Mouse (Mus musculus) embryo, embryonic 11 days (tissue): ENCODE measurements around the gene Zbtb32.

ENCODE experiments used
- DNase-seq: peaks from one replicate; pipeline ENCODE4 v3.0.0-alpha.2; 2015

Zbtb32 gene

GRCm38 (mm10) chr7:30599933-30600353 lies 1.2 kb upstream of the Zbtb32 start:
- peak; percentile 89 for DNase-seq

DNA sequence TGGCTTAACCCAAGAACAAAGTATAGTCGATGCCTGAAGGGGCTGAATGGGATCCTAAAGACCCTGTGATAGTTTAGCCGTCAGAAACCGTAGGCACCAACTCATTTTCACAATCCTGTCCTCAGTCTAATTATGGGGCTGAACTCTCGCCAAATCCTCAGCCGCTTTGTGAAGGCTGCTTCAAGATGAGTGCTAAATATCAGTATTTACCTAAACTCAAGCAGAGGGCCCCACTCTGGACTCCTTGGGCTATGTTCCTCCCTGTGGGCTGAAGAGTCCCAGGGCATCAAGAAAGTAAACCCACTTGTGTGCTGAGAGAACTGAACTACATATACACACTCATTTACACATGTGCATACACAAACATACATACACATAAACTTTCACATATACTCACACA lies 1.9 kb downstream of the Zbtb32 start:
- DNase-seq, result no peak

DNA sequence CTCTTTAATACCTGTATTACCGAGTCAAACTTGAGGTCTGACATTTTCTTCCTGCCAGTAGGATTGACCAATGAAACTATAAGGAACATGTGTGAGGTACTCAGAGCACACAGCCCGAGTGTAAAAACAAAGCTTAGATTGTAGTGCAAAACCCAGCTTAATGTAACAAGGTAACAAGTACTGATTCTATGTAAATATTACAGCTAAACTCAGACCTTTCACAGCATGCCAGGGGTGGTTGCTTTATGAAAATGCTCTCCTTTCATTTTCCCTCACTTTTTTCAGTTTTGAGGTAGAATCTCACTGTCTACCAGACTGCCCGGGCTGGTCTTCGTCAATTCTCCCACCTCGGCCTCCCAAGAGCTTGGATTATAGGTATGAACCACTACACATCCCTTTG lies 2.6 kb downstream of the Zbtb32 start:
- DNase-seq, result no peak

DNA sequence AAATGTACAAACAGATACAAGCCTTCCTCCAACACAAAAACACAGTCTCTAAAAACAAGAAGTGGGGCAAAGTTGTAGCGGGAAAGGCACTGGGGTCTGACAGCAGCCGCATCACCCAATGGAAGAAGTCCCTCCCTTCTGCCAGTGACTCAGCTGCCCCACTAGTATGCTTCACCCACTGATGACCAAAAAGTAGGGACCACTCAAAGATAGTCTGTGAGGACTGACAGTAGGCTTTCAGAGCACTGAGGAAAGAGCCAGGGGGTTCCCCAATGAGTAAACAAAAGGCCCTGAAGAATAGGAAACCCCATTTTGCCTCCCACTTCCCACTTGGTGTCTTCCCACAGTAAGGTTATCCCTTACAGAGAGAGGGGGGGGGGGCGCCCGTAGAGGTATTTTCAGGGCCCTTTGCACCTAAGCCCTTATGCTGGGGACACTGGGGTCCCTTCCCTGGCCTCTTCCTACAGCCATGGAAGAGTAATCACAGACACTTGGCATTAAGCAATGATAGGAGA lies 4.1 kb downstream of the Zbtb32 start:
- DNase-seq, result no peak

DNA sequence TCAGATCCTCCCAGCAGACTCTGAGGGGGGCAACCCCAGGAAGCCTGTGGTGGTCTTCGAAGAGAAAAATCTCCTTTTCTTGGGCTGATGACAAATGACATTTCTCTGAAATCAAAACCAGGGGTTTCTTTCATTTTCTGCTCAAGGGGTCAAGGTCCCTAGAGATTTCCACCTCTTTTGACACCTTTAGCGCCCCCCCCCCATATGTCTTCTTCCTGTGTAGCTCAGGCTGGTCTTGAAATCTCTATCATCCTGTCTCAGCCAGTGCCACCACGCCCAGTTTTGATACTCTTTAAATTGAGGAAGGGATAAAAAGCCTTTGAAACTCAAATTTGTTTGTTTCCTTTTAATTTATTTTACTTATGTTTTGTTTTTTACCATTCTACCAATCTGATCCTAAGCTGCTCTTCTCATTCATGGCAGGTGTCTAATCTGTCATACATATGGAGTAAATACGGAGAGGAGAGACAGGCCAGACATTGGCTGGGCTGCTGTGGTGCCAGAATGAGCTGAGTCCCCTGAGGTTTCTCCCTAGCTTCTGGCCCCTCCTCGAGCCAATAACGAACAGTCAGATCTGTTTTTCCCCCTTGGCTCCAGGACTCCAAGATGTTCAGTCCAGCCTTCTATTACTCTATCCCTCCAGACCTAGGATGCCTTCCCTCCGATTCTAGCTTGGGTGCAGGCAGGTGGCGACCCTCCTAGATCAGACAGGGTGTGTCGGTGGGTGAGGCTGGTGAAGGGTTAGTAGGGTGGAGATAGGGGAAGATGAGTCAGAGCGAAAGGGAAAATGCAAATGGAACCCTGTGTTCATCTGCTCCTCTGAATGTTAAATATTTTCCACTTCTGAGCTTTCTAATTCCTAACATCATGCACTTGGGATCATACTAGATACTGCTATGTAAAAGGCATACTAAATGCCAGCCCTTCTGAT lies 4.9 kb downstream of the Zbtb32 start:
- DNase-seq, result no peak

DNA sequence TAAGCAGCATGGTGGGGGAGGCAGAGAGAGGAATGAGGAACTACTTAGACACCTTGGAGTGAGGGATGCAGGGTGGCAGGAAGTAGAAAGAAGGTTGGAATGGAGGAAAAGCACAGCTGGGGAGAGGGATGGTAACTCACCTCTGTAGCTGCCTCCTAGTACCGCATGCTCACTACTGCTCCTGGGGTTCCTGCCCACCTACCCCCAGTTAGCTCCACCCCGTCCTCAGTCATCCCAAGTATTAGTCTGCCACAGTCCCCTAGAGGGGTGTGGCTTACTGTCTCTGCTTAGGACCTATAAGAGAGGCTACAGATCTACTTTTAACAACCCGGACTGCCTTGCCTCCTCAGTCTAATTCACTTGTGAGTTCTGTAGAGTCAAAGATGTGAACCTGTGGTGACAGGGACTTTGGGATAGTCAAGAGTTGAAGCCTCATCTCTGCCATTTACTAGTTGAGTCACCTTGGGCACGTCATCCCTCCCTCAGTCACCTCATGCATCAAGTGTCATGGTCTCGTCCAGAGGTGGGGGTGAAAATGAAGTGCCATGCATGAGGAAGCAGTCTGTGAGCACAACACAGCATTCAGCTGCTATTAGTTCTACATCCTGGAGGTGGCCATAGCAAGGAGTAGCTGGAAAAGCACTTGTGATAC lies 5.8 kb downstream of the Zbtb32 start:
- DNase-seq, result no peak

DNA sequence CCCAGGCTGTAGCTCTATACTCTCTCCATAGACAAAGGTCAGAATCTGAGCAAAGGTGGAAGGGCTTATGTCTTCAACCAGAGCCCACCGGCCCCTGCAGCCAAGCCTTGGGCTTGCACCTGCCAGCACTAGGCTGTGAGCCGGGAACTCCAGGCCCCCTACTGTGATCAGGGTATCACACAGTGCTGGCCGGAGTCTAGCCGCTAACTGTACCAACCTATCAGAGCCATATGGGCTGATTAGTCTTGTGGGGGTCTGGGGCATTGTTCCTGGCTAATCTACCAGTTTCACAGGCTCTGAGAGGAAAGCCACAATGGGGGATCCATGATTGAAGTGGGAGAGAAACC lies 7.1 kb downstream of the Zbtb32 start:
- DNase-seq, result no peak

GRCm38 (mm10) chr7:30590927-30591604 lies 7.6 kb downstream of the Zbtb32 start:
- no peak for DNase-seq

DNA sequence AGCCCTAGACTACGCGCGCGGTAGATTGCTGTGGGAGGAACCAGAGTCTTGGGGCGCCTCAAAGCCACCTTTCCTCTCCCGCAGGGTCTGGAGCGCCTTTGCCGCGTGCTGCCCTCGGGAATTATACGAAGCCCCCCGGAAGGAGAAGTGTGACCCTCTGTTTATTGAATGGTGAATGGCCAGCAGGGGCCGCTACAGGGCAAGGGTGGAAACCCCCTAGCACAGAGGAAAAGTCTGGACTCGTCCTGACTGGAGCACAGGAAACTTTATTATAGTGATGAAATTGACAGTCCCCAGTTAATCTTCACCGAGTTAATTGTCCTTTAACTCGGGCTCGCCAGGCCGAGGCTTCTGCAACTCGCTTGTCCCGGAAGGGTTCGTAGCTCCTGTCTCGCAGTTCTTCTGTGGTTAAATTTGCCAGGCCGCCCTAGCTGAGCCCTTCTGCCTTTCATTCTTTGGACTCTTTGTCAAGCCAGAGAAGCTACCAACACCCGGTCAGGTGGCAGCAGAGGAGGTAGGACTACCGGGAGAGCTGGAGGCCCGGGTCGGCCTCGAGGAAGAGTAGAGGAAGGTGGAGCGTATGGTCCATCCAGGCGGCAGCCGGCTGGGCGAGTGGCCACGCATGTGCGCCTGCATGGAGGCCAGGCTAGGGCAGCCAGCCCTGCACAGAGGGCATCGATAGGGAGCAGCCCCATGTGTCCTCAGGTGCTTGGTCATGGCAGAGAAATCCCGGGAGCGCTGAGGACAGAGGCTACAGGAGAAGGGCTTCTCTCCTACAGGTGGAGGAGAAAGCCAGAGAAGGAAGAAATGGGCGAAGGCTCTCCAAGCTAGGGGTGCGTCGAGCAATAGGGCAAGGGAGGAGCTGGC lies 9.0 kb downstream of the Zbtb32 start:
- DNase-seq, result peak; percentile 92

DNA sequence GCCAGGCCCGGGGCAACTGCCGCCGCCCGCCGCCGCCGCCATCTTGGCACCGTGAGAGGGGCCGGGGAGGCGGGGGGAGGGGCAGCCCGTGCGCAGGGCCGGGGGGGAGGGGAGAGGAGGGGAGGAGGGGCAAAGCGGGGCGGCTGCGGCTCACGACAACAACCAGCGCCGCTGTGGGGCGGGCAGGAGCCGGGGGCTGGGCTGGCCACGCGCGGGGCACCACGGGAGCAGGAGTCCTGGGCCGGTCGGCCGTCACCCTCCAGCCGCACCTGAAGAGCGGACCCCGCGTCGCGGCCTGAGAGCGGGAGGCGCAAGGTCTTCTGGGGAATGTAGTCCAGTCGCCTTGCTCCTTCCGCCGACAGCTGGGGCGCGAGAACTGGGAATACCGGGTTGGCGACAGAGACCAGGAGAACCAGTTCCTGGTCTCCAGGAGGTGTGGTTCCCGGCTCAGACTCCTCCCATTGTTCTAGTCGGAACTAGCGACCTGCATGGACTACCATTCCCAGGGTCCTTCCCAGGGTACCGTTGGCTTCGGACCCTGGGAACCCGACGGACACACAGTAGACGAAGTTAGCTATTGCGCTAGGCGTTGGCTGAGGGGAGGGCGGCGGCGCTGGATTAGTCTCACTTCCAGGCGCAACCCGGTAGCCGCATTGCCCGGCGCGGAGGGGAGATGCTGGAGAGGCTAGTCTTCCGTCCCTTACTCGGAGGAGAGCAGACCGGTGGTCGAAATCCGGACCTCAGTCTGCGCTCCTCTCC lies 9.9 kb downstream of the Zbtb32 start, which contains the start of gene Kmt2b:
TSS of gene Kmt2b (minus strand) at position 51 of the 759 bp plus-strand sequence.
- DNase-seq, result peak; percentile 99

- peak; percentile 42 for DNase-seq
Observed at GRCm38 (mm10) chr7:30587842-30588667, 10.7 kb downstream of the Zbtb32 start.

DNA sequence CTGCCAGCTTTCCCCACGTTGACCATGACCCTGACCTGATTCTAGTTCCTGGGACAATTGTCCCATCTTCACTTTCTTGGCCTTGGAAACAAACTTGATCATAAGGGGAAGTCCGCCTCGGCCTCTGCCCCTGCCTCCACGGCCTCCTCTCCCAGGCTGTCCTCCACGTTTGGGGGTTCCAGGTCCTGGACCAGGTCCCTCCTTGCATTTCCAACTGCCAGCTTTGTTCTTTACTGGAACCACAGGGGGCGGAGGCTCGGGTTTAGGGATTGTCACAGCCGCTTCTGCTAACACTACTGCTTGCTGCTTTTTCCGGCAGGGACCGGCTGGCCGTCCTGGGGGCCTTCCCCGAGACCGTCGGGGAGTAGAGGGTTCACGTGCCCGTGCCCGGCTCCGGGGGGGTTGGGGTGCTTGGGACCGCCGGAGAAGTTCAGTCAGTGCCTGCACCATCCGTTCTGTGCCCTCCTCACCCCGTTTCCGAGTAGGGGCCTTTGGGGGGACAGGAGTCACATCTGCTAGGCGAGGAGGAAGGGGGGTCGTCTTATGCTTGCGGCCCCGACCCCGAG lies 12.2 kb downstream of the Zbtb32 start:
- no peak for DNase-seq

DNA sequence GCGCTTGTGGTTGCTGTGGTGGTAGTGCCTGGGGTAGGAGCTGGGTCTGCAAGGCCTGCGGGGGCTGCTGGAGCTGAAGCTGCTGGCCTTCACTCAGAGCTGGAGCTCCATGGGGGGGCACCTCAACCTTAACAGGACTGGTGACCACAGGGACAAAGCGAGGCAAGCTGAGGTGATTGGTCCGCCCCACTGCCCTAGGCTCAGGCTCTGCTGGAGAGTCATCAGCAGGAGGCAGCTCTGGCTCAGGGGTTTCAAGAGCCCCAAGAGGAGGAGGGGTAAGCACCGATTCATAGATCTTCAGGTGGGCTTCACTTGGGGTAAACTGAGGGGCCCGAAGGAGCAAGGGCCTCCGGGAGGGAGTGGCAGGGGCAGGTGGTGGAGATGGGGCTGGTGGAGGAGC lies 13.5 kb downstream of the Zbtb32 start:
- DNase-seq, result no peak

DNA sequence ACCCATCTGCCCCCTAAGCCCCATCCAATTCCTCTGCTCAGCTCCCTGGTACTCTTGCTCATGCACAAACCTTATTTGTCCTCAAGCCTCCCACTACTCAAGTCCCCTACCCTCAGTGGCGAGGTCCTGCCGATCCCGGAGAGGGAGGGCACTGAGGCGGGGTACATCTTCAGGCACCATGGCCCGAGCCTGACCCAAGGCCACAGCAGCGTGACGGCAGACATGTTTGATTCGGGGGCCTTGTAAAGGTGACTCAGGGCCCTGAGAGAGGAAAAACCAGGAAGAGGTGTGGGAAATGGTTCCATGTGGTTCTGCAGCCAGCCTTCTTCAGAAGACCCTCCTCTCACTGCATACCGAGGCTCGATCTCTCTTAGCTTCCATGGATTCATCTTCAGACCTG lies 14.4 kb downstream of the Zbtb32 start:
- no peak for DNase-seq

- DNase-seq, result no peak
Observed at GRCm38 (mm10) chr7:30581547-30581946, 17.2 kb downstream of the Zbtb32 start.

DNA sequence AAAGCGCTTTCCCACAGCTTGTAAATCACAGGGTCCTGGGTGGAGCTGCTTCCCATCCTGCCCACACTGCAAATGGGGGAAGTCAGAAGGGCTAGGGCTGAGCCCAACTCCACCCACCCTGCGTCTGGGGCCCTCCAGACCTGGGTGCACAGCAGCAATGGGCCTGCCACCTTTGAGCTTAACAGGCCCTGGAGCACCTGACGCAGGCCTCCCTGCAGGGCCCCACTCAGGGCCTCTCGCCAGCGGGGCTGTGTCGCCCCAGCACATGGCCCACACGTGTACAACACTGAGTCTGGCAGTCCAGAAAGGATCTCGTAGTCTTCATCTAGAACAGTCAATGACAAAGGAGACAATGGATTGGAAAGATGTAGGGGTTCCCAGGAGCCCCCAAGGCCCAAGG lies 18.8 kb downstream of the Zbtb32 start:
- DNase-seq, result no peak

GRCm38 (mm10) chr7:30572969-30573368 lies 25.7 kb downstream of the Zbtb32 start:
- DNase-seq, result no peak

DNA sequence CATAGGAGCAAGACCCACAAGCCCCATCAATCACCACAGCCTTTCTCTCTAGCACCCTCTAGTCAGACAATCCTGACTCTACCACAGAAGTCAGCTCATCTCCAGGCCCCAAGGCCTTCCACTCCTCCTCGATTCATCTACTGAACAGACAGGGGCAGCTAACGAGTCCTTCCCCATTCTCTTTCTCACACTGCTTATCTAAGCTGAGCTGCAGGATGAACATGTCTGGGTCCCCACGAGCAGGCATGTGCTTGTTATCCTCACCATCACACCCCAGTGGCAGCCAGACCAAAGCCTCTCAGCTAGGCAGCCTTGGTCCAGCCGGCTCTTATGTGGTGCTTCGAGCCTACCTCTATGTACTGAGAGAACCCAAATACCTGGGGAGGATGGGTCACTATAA lies 26.3 kb downstream of the Zbtb32 start:
- no peak for DNase-seq

DNA sequence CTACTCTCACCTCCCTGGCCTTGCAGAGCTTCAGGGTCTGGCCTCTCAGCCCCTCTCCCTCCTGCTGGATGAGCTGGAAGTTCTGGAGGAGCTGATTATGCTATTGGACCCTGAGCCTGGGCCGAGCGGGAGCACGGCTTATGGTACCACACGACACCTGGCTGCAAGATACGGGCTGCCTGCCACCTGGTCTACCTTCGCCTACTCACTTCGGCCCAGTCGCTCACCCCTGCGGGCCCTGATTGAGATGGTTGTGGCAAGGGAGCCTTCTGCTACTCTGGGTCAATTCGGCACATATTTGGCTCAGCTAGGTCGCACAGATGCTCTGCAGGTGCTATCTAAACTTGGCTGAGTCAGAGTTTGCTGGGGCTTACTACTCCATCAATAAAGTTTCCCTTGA lies 31.2 kb downstream of the Zbtb32 start:
- no peak for DNase-seq

- DNase-seq, result no peak
Observed at GRCm38 (mm10) chr7:30566033-30566432, 32.7 kb downstream of the Zbtb32 start.
